Mouse (Mus musculus): Measurements from ENCODE around the gene Col6a6. TPM values are rescaled to one million over a fixed set of nuclear protein-coding genes. Genes with fewer than 3 reads are reported as not detected.

Gene Col6a6
- total RNA-seq, 2 experiments from 2014 or later: 14.2 to 15.5 TPM

DNA sequence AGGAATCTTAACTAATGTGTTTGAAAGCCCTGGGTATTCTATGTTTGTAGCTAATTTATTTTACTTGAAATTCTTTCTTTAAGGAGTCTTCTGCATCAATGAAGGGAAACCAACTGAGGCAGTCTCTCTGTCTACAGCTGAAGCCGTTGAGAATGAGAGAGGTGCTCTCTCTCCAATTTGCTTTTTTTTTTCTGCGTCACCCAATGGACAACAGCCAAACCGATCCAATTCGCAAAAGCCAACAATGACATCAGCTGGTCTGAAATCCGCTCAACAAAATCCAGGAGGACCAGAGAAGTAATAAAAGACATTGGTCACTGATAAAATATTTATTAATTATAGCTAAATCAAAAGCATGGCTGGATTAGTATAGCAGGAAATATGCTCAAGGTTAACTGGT is 26.5 kb downstream of the Col6a6 start:
- no peak for DNase-seq (ENCODE audit: low spot score in 2 of 2)

DNA sequence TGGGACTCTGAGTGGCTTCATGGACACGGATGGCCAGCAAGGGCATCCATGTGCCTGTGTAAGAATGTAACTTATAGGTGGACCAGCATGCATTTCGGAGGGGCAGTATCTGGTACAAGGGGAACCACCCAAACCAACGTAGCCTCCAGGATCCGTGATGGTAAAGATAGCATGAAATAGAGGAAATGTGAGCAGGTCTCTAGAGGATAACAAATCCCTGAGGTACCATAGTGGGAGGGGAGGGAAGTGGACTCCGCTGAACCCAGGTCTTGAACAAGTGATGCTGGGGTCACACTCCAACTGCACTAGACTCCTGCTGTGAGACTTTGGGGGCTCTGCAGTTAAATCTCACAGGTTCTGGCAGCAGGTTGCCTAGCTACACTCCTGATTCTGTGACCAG is 27.7 kb downstream of the Col6a6 start:
- DNase-seq (ENCODE audit: low spot score in 2 of 2): no peak

DNA sequence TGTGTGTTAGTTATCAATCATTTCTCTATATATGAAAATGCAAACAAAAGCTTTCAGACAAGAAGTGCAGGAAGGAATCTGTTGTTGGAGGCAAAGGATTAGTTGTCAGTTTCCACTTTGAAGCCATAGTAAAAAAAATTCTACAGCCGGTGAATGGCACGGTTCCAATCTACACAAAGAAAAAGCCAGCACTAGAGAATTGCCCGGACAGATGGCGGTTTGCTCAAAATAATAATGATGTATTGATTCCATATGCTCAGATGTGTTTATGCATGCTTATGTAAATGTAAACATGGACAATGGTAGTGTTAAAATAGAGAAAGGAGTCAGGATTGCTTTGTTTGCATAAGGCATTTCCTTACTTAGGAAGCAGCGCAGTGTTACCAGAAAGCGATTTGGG is 31.8 kb downstream of the Col6a6 start:
- no peak for DNase-seq (ENCODE audit: low spot score in 2 of 2)

DNA sequence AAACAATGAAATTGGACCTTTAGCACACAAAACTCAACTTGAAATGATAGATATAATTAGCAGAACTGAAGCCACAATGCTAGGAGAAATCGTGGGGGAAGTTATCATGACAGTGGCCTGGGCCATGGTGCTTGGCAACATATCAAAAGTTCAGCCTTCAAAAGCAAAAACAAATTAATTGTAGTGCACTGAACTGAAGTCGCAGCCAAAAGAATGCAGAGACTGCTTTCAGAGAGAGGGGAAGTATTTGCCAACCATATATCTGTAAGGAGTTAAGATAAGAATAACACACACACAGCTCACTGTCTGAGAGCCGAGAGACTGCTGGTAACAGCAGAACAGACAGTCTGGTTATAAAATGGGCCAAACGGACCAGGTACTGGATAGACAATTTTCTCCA is 33.0 kb downstream of the Col6a6 start:
- no peak for DNase-seq (ENCODE audit: low spot score in 2 of 2)

DNA sequence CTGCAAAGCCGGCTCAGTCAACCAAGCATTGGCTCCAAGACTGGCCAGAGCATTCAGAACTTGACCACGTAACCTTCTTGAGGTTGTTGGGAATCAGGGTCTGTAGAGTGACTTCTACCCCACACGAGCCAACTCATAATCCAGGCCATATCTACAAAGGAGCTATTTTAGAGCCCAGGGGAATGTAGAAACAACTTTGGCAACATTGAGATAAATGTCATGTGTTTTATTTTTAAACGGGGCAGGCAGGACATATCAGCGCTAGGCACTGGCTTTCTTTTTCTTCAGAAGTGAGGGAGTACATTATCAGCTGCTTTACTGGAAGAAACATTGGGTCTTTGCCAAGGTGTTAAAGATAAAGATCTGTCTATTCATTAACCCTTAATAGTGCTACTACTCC is 36.1 kb downstream of the Col6a6 start:
- DNase-seq (ENCODE audit: low spot score in 2 of 2): no peak

DNA sequence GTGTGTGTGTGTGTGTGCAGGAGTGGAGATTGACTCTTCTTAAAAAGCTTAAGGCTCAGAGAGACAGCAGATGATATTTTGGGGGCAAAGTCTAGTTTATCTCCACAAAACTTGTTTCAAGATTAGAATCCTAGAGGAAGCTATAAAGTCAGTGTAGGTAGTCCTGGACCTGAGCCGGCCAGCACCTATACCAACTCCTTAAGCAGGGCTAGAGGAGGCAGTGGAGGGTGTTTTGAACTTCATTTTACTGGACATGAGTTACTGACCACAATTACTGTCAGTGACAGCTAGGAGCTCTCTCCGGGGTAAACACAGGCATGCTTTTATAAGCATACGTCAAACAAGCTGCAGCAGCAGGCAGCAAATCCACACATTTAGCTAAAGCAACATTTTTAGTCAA is 39.8 kb downstream of the Col6a6 start:
- no peak for DNase-seq (ENCODE audit: low spot score in 2 of 2)

DNA sequence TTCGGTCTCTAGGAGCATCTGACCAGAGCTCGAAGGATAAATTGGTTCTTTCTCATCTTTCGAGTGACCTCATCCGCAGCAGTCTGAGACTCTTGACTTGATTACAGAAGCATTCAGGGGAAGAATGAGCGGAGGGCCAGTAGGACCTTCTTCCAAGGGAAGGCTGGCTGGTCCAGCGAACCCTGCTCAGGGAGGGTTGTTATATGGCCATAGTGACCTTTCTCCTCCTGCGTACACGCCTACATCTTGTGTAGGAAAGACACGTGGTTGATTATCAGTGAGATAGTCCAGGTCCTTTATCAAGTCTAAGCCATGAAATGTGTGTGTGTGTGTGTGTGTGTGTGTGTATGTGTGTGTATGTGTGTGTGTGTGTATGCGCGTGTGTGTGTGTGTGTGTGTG is 40.2 kb downstream of the Col6a6 start:
- no peak for DNase-seq (ENCODE audit: low spot score in 2 of 2)

DNA sequence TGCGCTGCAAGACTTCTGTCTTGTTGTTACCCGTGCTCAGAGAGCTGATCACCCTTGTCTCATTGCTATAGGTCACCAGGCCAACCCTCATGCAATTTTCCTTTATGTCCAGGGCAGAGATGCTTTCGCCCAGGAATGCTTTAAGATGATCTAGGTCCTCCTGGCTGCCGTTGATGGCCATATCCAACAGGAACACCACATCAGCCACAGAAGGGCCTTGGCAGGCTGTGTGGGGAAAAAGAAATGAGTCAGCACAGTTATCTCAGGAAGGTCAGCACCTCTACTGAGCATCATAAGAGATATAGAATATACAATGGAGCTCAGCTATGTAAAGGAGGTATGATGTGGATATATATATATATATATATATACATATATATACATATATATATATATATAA is 43.9 kb downstream of the Col6a6 start:
- no peak for DNase-seq (ENCODE audit: low spot score in 2 of 2)

DNA sequence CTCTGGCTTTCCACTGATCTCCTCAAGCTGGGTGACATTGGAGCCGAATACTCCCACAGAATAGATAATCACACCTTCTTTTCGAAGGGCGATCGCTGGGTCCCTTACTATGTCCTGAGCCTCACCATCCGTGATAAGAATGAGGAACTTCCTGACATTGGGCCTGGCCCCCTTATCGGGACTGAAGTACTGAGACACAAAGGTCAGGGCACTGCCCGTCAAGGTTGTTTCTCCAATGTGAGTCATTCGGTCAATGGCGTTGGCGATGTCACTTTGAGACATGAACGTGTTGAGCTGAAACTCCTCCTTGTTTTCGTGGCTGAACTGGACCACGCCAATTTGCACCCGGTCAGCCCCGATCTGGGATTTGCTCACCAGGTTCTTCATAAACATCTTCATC is 47.3 kb downstream of the Col6a6 start:
- no peak for DNase-seq (ENCODE audit: low spot score in 2 of 2)

DNA sequence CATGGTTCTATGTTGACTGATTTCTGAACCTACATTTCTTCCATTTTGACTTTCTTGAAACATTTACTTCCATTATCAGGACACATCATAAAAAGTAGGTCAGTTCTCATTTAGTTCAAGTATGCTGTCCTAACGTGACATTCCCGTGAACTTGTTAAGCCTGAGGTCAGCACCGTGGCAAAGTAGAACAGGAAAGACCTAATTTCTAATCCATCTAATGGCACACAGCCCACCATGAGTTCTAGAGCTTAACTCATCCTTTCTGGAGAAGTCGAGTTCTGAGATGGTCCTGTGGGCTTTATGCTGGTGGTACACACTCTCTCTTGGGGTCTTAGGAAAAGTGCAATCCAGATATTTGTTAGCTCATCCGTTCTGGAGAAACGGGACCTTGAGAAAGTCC is 49.2 kb downstream of the Col6a6 start:
- DNase-seq (ENCODE audit: low spot score in 2 of 2): no peak

DNA sequence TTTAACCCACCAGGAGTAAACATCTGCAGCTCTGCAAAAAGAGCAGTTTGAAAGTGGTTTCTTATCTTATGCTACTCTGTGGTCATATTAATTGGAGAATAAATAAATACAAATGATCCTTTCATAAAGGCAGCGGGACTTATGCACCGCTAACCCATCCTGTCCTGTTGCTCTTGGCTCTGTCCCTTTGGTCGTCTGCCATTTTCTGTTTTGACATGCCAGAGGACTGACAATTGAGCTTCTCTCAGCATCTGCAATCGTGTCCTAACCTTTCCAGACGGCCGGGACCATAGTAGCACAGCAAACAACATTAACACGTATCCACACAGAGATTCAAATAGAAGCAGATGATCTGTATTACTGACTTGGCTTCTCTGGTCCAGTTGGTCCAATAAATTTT is 53.1 kb downstream of the Col6a6 start:
- no peak for DNase-seq (ENCODE audit: low spot score in 2 of 2)

DNA sequence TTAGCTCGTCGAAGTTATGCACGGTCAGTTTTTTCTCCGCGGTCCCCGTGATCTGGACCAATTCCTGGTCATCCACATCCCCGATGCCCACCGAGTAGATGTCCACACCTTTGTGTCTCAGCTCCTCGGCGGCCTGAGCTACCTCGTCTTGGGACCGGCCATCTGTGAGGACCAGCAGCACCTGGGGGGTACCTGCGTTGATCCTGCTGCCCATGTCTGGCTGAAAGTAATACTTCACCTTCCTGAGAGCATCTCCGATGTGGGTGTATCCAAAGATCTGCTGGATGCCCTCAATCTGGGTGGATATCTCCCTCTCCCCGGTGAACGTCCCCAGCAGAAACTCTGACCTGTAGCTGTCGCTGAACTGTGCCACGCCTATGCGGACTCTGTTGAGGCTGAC is 53.6 kb downstream of the Col6a6 start:
- no peak for DNase-seq (ENCODE audit: low spot score in 2 of 2)

DNA sequence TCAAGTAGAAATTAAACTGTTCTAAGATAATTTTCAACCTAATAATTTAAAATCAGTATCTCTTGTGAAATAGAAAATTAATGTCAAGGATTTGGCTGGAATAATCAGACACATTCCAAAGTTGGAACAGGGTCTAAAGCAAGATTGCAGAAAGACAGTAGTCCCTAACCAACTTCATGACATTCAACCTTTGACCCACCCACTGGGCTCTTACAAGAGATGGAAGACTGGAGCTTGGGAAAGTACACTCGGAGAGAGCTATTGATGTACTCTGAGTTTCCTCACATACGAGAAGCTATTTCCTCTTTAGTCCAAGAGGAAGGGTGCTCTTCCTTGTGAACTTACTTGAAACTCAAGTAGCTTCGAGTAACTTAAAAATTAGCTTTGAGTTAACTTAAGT is 56.6 kb downstream of the Col6a6 start:
- no peak for DNase-seq (ENCODE audit: low spot score in 2 of 2)

DNA sequence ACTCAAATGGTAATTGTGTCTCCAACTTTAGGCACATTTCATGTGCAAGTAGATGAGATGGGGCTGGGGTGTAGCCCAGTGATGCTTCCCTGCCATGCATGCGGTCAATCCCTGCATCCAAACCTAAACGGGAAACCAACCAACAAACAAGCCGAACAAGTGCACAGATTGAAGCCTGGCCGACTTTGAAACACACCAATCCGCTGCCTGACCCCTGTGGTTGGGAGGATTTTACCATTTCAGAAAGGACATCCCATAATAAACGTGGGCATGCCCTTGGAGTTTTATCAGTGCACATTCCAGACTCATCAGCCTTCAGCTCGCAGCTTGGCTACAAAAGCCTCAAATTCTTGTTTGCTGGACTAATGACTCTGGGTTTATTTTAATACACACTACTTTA is 57.3 kb downstream of the Col6a6 start:
- no peak for DNase-seq (ENCODE audit: low spot score in 2 of 2)

DNA sequence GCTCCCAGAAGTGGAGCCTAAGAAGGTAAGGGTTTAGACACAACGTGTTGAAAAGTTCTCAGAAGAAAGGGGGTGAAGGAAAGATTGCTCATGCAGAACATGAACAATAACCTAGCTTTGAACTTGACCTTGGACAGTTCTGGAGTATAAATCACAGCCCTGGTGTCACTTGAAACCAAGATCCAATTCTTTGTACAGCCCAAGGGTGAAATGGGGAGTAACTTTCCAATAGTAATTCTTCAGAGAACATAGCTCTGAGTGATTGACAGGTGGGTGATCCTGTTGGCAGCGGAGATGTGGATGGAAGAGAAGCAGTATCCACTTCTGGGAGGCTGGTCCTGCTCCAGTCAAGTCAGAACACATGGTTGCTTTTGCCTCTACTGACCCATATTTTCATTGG is 62.1 kb downstream of the Col6a6 start:
- DNase-seq (ENCODE audit: low spot score in 2 of 2): no peak

DNA sequence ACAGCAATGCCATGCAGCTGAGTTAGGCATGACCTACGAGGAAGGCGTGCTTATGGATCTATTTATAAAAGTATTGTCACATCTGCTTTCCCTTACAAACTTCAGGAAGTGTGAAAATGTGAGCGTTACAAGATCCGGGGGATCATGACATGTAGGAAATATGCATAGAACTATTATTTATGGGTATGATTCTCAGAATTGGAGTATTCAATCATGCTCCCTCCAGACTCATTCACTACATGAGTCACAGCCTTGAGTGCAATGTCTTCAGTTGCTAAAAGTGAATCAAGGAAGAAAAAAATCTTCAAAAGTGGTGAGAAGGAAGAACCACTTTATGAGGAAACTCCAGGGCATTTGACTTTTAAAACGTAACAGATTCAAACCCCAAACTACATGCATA is 63.3 kb downstream of the Col6a6 start:
- no peak for DNase-seq (ENCODE audit: low spot score in 2 of 2)

DNA sequence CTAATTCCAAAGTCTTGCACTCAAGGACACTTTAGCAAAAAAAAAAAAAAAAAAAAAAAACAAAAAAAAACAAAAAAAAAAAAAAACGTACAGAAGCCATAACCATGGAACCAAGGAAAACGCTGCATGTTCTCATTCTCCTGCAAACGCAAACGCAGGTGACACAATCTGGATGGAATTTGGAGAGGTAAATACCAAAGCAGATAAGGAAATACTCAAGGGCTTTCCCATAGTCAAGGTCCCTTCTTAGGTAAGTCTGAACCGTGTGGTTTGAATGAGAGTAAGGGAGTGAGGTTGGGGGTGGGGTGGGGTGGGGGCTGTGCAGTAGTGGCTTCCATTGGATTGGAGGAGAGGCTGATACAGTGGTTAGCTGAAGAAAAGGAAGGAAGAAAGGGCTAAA is 63.8 kb downstream of the Col6a6 start:
- no peak for DNase-seq (ENCODE audit: low spot score in 2 of 2)

DNA sequence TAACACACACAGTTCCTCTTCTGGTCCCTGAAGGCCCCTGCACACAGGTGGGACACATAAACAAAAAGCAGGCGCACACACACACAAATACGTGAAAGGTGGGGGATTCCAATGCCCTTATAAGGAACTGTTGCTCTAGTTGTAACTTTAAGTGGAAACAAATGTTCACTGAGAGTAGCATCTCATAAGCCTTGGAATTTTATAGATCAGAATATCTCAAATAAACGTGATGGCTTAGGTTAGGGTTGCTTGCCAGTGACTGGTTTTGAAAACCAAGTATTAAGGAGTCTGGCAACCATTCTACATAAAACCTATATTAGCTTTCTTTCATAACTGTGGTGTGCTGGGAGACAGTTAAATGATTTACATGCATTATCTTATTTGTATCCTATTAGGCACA is 64.3 kb downstream of the Col6a6 start:
- DNase-seq (ENCODE audit: low spot score in 2 of 2): no peak

DNA sequence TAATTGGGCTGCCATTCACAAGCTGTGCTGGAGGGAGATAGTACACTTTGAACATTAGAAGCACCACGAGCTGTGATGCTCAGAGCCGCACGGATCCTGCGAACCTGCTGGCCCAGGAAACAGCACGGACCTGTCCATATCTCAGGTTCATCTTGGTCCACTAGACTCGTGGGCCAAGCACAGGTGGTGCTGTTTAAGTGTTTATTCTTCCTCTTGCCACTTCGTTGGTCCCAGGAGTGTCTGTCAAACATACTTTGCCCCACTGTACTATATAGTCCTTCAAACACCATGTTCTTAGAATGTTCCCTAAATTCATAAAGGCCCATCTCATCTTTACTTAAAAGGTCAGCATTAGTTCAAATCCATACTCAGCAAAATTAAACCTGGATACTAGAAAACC is 65.7 kb downstream of the Col6a6 start:
- DNase-seq (ENCODE audit: low spot score in 2 of 2): no peak

DNA sequence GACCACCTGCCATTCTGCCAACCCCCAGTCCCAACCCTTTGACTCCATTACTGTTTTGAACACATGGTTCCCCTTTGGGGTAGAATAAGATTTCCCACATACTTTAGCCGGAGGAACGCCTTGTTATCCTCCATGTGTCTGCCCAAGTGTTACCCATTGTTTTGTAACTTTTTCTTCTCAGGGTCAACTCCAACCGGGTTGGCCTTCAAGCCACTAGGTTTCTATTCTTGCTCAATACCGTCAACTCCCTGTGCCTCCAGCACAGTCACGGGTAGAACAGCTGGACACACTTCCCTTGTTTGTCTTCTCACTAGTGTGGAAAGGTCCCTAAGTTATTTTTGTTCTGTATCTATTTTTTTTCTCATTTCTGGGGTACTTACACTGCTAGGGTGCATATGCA is 69.1 kb downstream of the Col6a6 start:
- DNase-seq (ENCODE audit: low spot score in 2 of 2): no peak

DNA sequence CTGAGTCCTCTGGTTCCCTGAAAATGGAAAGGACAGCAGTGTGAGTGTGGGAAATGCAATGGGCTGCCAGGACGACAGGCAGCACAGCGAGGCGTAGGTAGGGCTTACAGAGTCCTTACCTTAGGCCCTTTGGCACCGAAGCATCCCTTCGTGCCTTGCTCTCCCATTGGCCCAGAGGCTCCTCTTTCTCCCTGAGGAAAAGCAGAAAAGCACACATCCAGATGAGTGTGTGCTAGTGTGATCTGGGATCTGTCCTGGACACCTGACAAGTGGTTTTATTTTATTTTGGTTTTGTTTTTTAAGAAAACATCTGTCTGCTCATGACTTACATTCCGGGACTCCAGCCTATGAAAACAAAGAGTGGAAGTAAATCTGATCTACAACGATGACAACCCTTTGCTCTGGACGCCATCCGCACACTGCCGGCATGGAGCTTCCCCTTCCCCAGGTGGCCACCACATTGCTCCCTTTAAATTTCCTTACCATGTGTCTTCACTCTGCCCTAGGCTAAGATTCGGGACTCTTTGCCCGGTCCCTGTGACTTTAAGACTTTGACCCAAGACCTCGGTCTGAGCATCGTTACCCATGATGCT is 69.7 kb downstream of the Col6a6 start:
- no peak for DNase-seq (ENCODE audit: low spot score in 2 of 2)

DNA sequence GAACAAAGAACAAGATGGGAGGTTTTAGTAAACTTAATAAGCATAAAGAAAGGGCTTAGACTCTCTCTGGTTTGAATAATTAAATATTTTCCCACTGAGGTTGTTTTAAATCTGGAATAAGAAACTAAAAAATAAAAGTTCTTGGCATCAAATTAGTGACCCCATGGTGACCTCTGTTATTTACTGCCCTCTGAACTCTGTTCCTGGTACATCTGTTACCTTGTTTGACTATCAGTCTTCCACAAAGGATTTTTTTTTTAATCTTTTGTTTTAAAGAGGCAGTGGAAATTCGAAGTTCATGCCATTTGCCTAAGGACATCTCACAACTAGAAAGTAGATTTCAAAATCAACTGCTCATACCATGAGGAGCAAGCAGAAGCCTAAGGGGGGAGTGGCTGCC is 73.7 kb downstream of the Col6a6 start:
- no peak for DNase-seq (ENCODE audit: low spot score in 2 of 2)

DNA sequence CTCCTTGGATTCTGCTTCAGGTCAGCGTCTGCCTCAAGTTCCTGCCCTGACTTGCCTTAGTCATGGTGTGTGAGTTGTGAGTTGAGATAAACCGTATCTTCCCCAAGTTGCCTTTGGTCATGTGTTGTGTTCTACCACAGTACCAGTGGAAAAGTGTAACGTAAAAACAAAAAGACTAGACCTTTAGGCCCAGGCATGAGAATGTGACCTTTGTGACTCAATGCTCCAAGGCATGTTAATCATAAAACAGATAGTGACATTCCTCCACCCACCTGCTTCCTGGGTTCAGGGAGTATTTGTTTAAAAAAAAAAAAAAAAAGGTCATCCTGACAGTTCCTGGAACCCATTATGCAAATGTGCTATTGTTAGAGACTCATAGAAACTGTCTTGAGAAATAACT is 82.1 kb downstream of the Col6a6 start:
- no peak for DNase-seq (ENCODE audit: low spot score in 2 of 2)

DNA sequence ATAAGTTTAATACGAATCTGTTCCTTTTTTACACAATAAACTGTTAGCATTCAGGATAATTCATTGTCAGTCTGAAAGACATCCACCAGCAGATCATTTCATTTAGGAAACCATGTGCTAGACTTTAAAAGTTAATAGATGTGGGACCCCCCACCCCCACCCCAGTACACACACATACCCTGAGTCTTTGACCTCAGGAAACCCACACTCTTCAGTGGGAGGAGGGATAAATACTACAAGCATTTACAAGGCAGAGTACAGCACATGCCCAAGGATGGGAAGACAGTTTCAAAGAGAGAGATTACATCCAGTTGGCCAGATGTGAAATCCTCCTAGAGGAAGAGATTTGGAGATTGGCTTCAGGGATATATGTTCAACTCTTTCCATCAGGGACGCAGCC is 87.5 kb downstream of the Col6a6 start:
- DNase-seq (ENCODE audit: low spot score in 2 of 2): no peak
